Mouse (Mus musculus) brain, embryonic 14.5 days (tissue): ENCODE measurements around the gene Tsacc.
A peak's percentile ranks its signal among the peaks of the same experiment; 100 is the strongest.

Experiments
- CTCF ChIP-seq: fragments of 200-500 bp; IDR thresholded peaks from 2 replicates; pipeline ENCODE4 v1.5.1; 2012; ENCODE audit warnings: inconsistent platforms, mild to moderate bottlenecking, moderate library complexity, borderline replicate concordance; ENCODE audit not compliant: insufficient read depth, insufficient read length; ENCODE audit errors: extremely low read depth
- POLR2A ChIP-seq: fragments of 200-500 bp; IDR thresholded peaks from 2 replicates; pipeline ENCODE4 v1.6.1; 2012; ENCODE audit warnings: mild to moderate bottlenecking, inconsistent platforms, borderline replicate concordance; ENCODE audit not compliant: poor library complexity, insufficient read depth, insufficient read length, severe bottlenecking; ENCODE audit errors: extremely low read depth

- TF ChIP-seq CTCF (peak; percentile 56; the same call in 1 of the 2 replicates), POLR2A (no peak)
Measured at GRCm38 (mm10) chr3:88237556-88238194, 59.1 kb downstream of the Tsacc start.
